Mouse (Mus musculus): ENCODE measurements around the gene Hyal3. TPM values are rescaled to one million over a fixed set of nuclear protein-coding genes. Genes with fewer than 3 reads are reported as not detected.

Gene Hyal3
- total and polyA plus RNA-seq, 3 experiments, result 2.3 to 6.8 TPM; not detected in 1

GRCm38 (mm10) chr9:107540420-107540819 lies 40.2 kb upstream of the Hyal3 start:
- Histone ChIP-seq H3K9ac (ENCODE audit: control insufficient read depth, low read depth, low read length, poor library complexity, severe bottlenecking) (no peak overlapping the region), H3K4me1 (ENCODE audit: control insufficient read depth in 1 of 2, insufficient read depth in 2 of 2, low read length in 2 of 2) (peaks cover 0 to 23% of the 10 kb centered on the region in 2 experiments; a peak in 1 of 4 replicates), H3K9me3 (replicated peaks; ENCODE audit: insufficient read depth, low read length) (no peaks in the 10 kb centered on the region), H3K79me2 (ENCODE audit: control insufficient read depth, insufficient read depth, low read length, poor library complexity) (peaks cover 29% of the 10 kb centered on the region), H3K36me3 (ENCODE audit: control insufficient read depth in 1 of 2, insufficient read depth in 2 of 2, low read length in 2 of 2) (peaks cover 0 to 9% of the 10 kb centered on the region in 2 experiments; a peak in 2 of 4 replicates), H3K27me3 (ENCODE audit: control insufficient read depth in 1 of 2, insufficient read depth in 2 of 2, low read length in 2 of 2) (no peaks in the 10 kb centered on the region), H3K4me3 (ENCODE audit: control insufficient read depth in 1 of 2, insufficient read depth in 1 of 2, low read depth in 2 of 2, low read length in 2 of 2) (no peak overlapping the region), H3K27ac (ENCODE audit: control insufficient read depth, low read depth, low read length) (no peak overlapping the region)
- no peak for TF ChIP-seq NRF1 (IDR thresholded peaks at IDR 0.05; ENCODE audit: insufficient read depth, low read depth, low read length, poor library complexity, severe bottlenecking)
- TF ChIP-seq EP300 (IDR thresholded peaks at IDR 0.05; ENCODE audit: low read depth in 1 of 2, low read length in 2 of 2), result no peak
- no peak for TF ChIP-seq RCOR1 (IDR thresholded peaks at IDR 0.05; ENCODE audit: low read depth, low read length)
- TF ChIP-seq USF1 (IDR thresholded peaks at IDR 0.05; ENCODE audit: low read depth, low read length), result no peak
- no peak for TF ChIP-seq GABPA (IDR thresholded peaks at IDR 0.05; ENCODE audit: low read depth, low read length)
- TF ChIP-seq ZMIZ1 (IDR thresholded peaks at IDR 0.05; ENCODE audit: low read depth, low read length), result no peak
- TF ChIP-seq TCF12 (IDR thresholded peaks at IDR 0.05; ENCODE audit: low read depth, low read length), result no peak
- TF ChIP-seq CTCF (IDR thresholded peaks at IDR 0.05 in 2 of 3, conservative IDR thresholded peaks at IDR 0.05 in 1 of 3; ENCODE audit: control insufficient read depth in 1 of 3, insufficient read depth in 1 of 3, low read depth in 2 of 3, low read length in 3 of 3, poor library complexity in 1 of 3, severe bottlenecking in 1 of 3), result no peak
- TF ChIP-seq MAZ (IDR thresholded peaks at IDR 0.05; ENCODE audit: low read depth, low read length), result no peak
- no peak for TF ChIP-seq UBTF (IDR thresholded peaks at IDR 0.05; ENCODE audit: borderline replicate concordance, insufficient read depth, low read depth, low read length)
- TF ChIP-seq ZC3H11A (IDR thresholded peaks at IDR 0.05; ENCODE audit: low read depth, low read length), result no peak
- no peak for TF ChIP-seq MAX (IDR thresholded peaks at IDR 0.05; ENCODE audit: low read length)
- no peak for TF ChIP-seq HCFC1 (IDR thresholded peaks at IDR 0.05; ENCODE audit: low read depth, low read length)
- DNase-seq (ENCODE audit: low read depth, low spot score), result no peak

DNA sequence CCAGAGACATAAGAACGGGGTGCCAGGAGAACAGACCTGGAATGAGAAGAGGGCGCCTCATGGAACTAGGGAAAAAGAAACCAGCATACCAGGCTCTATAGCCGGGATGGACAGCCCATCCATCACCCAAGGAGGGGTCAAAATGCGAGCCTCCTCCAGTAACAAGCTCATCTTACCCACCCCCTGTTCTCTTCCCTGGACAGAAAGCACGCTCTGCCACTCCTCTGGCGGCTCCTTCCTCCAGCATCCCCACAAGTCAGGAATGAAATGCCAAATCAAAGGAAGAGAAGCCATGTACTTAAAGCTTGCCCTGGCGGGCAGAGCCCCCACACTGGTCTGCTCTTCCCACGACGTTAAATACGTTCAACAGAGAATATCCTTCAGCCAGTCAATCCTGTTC lies 39.6 kb upstream of the Hyal3 start:
- Histone ChIP-seq H3K79me2 (ENCODE audit: control insufficient read depth, insufficient read depth, low read length, poor library complexity) (peaks cover 23% of the 10 kb centered on the region), H3K36me3 (ENCODE audit: control insufficient read depth in 1 of 2, insufficient read depth in 2 of 2, low read length in 2 of 2) (peaks cover 0 to 9% of the 10 kb centered on the region in 2 experiments; a peak in 2 of 4 replicates), H3K9ac (ENCODE audit: control insufficient read depth, low read depth, low read length, poor library complexity, severe bottlenecking) (peak overlapping the region; percentile 33; the same call in 1 of the 2 replicates), H3K4me1 (ENCODE audit: control insufficient read depth in 1 of 2, insufficient read depth in 2 of 2, low read length in 2 of 2) (peaks cover 0 to 19% of the 10 kb centered on the region in 2 experiments; a peak in 1 of 4 replicates), H3K4me3 (ENCODE audit: control insufficient read depth in 1 of 2, insufficient read depth in 1 of 2, low read depth in 2 of 2, low read length in 2 of 2) (peak overlapping the region in 1 of 2 experiments; percentile 90; a peak in 1 of 4 replicates), H3K27ac (ENCODE audit: control insufficient read depth, low read depth, low read length) (no peak overlapping the region), H3K27me3 (ENCODE audit: control insufficient read depth in 1 of 2, insufficient read depth in 2 of 2, low read length in 2 of 2) (no peaks in the 10 kb centered on the region), H3K9me3 (replicated peaks; ENCODE audit: insufficient read depth, low read length) (no peaks in the 10 kb centered on the region)
- TF ChIP-seq ETS1 (IDR thresholded peaks at IDR 0.05; ENCODE audit: low read depth, low read length), result no peak
- TF ChIP-seq HCFC1 (IDR thresholded peaks at IDR 0.05; ENCODE audit: low read depth, low read length), result no peak
- no peak for TF ChIP-seq ZKSCAN1 (IDR thresholded peaks at IDR 0.05; ENCODE audit: low read depth, low read length)
- no peak for TF ChIP-seq POLR2AphosphoS5 (IDR thresholded peaks at IDR 0.05; ENCODE audit: borderline replicate concordance, low read depth, low read length)
- no peak for TF ChIP-seq E2F4 (IDR thresholded peaks at IDR 0.05; ENCODE audit: borderline replicate concordance, low read depth, low read length)
- DNase-seq (ENCODE audit: low read depth, low spot score), result no peak
